Mouse (Mus musculus): Measurements from ENCODE around the gene Adam22.

The Adam22 gene

GRCm38 (mm10) chr5:8367614-8368327, at the start of gene Adam22:
TSS of gene Adam22 (minus strand) at chr5:8368160.
- DNase-seq, result peak; percentile 67

GRCm38 (mm10) chr5:8417443-8417842, 49.5 kb upstream of the Adam22 start:
- no peak for DNase-seq

- no peak for DNase-seq
Measured at GRCm38 (mm10) chr5:8416683-8417413, 48.9 kb upstream of the Adam22 start.

GRCm38 (mm10) chr5:8408746-8409145, 40.8 kb upstream of the Adam22 start:
- no peak for DNase-seq

- no peak for DNase-seq
Measured at GRCm38 (mm10) chr5:8397587-8398249, 29.8 kb upstream of the Adam22 start.

- DNase-seq, result no peak
Measured at GRCm38 (mm10) chr5:8393891-8394583, 26.1 kb upstream of the Adam22 start.

GRCm38 (mm10) chr5:8374297-8374906, 6.4 kb upstream of the Adam22 start:
- no peak for DNase-seq

GRCm38 (mm10) chr5:8373415-8373814, 5.5 kb upstream of the Adam22 start:
- DNase-seq, result no peak

- DNase-seq, result no peak
Measured at GRCm38 (mm10) chr5:8368781-8369180, 821 bp upstream of the Adam22 start.

- DNase-seq, result no peak
Measured at GRCm38 (mm10) chr5:8368328-8368692, 350 bp upstream of the Adam22 start.

- no peak for DNase-seq
Measured at GRCm38 (mm10) chr5:8366771-8367613, 968 bp downstream of the Adam22 start.

- peak; percentile 39 for DNase-seq
Measured at GRCm38 (mm10) chr5:8362361-8362760, 5.6 kb downstream of the Adam22 start.

- DNase-seq, result no peak
Measured at GRCm38 (mm10) chr5:8357677-8358076, 10.3 kb downstream of the Adam22 start.

GRCm38 (mm10) chr5:8356885-8357651, 10.9 kb downstream of the Adam22 start:
- DNase-seq, result peak; percentile 82

GRCm38 (mm10) chr5:8356326-8356725, 11.6 kb downstream of the Adam22 start:
- no peak for DNase-seq

GRCm38 (mm10) chr5:8349557-8349956, 18.4 kb downstream of the Adam22 start:
- DNase-seq, result no peak

GRCm38 (mm10) chr5:8346329-8346728, 21.6 kb downstream of the Adam22 start:
- DNase-seq, result no peak

GRCm38 (mm10) chr5:8343296-8343695, 24.7 kb downstream of the Adam22 start:
- DNase-seq, result no peak

- no peak for DNase-seq
Measured at GRCm38 (mm10) chr5:8341676-8342075, 26.3 kb downstream of the Adam22 start.

- DNase-seq, result no peak
Measured at GRCm38 (mm10) chr5:8327645-8328269, 40.2 kb downstream of the Adam22 start.

GRCm38 (mm10) chr5:8326671-8327070, 41.3 kb downstream of the Adam22 start:
- no peak for DNase-seq
